Mouse (Mus musculus) cerebellum, adult 11-12 months (tissue): ENCODE measurements around the gene Pik3c2b.

Source experiments
- DNase-seq: peaks from one replicate; pipeline ENCODE4 v3.0.0; 2022

Pik3c2b gene

GRCm38 (mm10) chr1:133146014-133147009 is 100.8 kb downstream of the Pik3c2b start:
- DNase-seq: no peak

GRCm38 (mm10) chr1:133147324-133147723 is 101.9 kb downstream of the Pik3c2b start:
- no peak for DNase-seq

GRCm38 (mm10) chr1:133148122-133148521 is 102.7 kb downstream of the Pik3c2b start:
- DNase-seq: no peak

GRCm38 (mm10) chr1:133150556-133150955 is 105.1 kb downstream of the Pik3c2b start:
- no peak for DNase-seq

GRCm38 (mm10) chr1:133152213-133152612 is 106.7 kb downstream of the Pik3c2b start:
- DNase-seq: no peak

GRCm38 (mm10) chr1:133155270-133155669 is 109.8 kb downstream of the Pik3c2b start:
- DNase-seq: no peak
